Mouse (Mus musculus) thymus, postnatal 25 days (tissue): ENCODE data around the gene Fchsd2.
"Not testable (repeated sequence)": the region's sequence is repeated elsewhere in the genome, so short reads cannot be mapped to it uniquely, and the experiment has no call there.

Experiments used
- DNase-seq: peaks from one replicate; pipeline ENCODE4 v3.0.0; 2022

Fchsd2 gene

GRCm38 (mm10) chr7:101123579-101124347 is 31.1 kb downstream of the Fchsd2 start:
- DNase-seq = no peak

- no peak for DNase-seq
These were observed 35.1 kb downstream of the Fchsd2 start for GRCm38 (mm10) chr7:101127737-101128136.

DNA sequence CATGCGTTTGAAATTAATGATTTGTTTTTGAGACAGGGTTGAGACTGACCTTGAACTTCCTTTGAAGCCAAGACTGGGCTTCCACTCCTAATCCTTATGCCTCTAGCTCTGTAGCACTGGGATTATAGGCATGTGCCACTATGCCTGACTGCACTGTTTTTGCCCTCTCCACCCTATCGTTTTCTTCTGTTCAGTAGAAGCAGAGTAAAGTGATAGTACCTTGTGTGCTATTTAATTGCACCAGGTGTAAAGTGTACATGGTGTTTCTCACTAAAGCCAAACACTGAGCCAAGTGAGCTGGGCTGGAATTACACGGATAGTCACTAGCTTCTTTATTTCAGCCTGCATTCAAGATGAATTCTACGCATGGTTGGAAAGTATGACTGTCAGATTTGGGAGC is 35.9 kb downstream of the Fchsd2 start:
- DNase-seq = no peak

DNA sequence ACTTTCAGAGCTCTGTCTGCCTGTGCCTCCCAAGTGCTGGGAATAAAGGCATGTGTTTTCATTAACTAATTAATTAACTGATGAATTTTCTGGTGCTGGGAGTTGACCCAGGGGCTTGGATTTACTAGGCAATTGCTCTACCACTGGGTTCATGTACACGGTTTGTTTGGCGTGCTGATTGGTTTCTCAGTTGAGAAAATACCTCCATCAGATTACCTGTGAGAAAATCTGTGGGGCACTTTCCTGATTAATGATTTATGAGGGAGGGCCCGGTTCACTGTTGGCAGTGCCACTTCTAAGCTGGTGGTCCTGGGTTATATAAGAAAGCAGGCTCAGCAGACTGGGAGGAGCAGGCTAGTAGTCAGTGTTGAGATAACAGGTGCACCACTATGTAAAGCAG is 38.0 kb downstream of the Fchsd2 start:
- no peak for DNase-seq

DNA sequence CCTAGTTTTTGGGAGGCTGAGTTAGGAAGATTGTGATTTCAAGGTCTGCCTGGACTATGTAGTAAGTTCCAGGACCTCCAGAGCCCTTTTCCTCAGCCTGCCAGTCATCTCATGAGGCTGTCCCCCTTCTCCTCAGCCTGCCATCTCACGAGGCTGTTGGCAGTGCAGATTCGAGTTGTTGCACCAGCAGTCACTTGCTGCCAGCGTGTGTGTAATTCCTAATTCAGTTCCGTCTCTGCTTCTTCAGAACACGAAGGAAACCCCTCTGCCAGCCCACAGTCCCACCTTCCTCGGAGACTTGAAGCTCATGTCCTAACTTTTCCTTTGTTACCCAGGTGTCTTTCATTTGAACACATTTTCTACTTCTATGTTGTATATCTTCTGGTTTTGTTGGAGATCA is 38.6 kb downstream of the Fchsd2 start:
- DNase-seq = no peak

DNA sequence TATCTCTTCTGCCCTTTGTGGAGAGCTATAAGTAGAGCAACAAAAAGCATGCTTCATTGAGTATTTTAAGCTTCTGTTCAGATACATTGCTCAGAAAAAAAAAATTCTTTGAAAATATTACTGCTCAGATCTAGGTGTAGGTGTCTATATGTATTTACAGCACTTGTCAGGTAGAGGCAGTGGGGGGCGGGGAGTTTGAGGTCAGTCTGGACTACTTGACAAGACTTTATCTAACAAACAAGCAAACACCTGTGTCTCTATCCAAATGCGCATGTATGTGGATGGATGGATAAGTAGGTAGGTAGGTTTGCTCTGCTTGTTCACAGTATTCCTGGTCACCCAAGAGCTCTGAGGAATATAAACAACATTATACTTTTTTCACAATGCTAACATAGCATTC is 40.9 kb downstream of the Fchsd2 start:
- no peak for DNase-seq

- no peak for DNase-seq
These were observed 41.5 kb downstream of the Fchsd2 start for GRCm38 (mm10) chr7:101134117-101134516.

DNA sequence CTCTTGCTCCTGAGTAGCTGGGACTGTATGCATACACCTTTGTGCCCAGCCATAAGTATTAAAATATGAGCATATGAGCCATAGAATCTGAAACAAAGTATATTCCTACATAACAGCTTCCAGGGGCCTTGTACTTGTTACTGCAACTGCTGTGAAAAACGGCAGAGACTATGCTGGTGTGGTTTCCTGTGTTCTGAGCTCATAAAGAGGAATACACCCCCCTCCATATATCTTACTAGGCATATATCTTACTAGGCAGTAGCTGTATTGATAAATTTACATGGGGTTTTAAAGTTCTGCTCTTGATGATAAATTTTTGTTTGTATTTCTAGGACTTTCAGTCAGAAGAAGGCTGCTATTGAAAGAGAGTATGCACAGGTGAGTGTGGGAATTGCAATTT is 46.2 kb downstream of the Fchsd2 start:
- no peak for DNase-seq

DNA sequence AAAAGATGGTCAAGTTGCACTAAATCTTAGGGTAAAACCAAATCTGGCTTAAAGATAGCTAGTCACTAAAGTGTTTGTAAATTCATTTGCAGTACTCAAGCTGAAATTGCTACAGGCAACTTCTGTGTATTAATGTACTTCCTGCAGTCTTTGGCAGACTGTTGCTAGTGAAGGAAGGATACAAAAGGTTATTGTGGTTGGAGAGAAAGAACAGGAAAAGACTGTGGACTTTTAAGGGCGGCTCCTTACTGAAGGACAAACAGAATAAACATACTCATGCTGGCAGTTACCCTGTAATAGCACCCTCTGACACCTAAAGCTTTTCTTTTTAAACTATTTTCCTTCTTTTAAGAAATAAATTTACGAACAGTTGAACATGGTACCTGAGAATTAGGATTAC is 50.2 kb downstream of the Fchsd2 start:
- DNase-seq = no peak

GRCm38 (mm10) chr7:101144222-101144621 is 51.6 kb downstream of the Fchsd2 start:
- DNase-seq = no peak

DNA sequence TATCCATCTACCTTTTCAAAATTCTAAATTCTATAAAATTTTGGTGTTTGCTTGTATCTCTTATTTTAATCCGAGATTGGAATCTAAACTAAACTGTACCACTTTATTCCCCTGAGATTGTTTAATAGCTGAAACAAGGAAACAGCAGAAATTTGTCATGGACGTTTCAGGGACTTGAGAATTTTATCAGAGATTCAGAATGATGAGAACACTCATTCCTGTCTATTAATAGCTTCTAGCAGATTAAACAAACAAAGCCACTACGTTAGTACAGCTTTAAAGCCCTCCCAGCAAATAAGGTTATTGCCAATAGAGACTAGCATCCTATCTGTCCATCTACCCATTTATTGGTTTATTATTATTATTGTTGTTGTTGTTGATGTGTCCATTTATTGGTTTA is 56.4 kb downstream of the Fchsd2 start:
- DNase-seq = no peak

DNA sequence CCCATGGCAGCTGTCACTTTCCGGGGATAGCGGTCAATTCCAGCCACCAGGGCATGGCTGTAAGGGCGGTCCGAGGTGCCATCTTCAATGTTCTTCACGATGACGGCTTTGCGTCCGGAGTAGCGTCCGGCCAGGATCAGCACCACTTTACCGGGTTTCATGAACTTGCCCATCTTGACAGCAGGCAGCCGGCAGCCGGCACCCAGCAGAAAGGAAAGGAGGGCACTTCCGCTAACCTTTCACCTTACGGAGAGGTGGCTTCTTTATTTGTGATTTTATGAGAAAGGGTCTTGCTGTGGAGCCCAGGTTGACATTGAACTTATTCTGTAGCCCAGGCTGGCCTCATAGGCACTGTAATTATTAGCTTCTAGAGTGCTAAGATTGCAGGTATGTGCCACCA is 62.2 kb downstream of the Fchsd2 start:
- not testable (repeated sequence) for DNase-seq

DNA sequence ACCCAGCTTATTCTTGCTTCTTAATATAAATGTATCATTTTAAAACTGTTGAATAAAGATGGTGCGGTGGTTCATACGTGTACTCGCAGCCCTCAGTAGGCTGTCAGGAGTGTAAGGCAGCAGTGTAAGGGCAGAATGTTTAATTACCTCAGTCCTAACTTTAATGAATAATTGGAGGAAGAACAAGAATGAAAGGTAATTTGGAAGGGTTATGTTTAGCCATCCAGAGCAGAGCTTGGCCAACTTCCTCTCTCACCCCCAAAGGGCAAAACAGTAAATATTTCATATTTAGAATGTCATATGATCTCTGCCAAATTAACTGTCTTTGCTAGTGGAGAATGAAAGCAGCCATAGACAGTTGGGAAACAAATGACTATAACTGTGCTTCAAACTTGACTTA is 62.6 kb downstream of the Fchsd2 start:
- DNase-seq = no peak

GRCm38 (mm10) chr7:101160266-101160665 is 67.6 kb downstream of the Fchsd2 start:
- DNase-seq = no peak

DNA sequence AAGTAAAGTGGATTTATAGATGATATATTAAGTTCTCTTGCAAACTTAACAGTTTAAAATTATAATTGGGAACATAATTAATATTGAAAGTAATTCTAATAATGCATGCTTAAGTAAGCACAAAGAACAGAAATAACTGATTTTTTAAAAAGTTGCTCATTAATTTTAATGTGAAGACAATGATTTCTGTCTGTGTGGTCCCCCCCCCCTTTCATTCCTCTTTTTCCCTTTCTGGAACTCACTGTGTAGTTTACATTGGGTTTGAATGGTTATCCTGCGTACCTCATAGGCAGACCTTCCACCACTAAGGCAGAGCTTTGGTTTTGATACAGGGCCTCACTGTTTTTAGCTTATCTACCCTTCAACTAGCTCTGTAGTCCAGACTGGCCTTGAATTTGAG is 70.1 kb downstream of the Fchsd2 start:
- no peak for DNase-seq

DNA sequence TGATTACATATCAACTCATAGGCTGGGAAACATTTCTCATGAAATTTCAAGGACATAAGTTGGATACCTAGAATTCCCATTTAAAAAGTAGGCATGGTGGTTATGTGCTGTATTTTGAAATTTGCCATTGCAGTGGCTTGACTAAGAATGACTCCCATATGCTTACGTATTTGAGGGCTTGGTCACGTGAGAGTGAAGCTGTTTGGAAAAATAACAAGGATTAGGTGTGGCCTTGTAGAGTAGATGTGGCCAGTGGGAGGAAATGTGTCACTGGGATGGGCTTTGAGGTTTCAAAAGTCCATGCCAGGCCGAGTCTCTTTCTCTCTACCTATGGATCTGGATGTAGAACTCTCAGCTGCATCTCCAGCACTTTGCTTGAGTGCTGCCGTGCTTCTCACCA is 71.2 kb downstream of the Fchsd2 start:
- DNase-seq = no peak

GRCm38 (mm10) chr7:101166568-101166967 is 73.9 kb downstream of the Fchsd2 start:
- DNase-seq = no peak

DNA sequence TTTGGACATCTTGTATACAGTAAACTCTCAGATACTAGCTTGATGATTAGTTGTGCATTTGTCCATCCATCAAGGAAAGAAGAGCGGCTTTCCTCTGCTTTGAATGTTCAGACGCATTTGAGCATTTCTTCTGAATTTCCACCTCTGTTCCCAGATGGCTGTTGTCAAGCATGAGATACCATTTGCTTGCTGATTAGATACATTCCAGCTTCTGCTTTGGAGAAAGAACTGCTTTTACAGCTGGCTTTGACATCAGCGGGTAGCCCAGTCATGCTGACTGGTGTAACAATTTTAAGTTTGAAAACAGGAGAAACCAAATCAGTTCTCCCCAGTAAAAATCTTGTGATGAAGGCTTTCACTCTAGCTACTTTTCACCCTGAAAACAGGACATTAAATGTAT is 77.8 kb downstream of the Fchsd2 start:
- DNase-seq = no peak

DNA sequence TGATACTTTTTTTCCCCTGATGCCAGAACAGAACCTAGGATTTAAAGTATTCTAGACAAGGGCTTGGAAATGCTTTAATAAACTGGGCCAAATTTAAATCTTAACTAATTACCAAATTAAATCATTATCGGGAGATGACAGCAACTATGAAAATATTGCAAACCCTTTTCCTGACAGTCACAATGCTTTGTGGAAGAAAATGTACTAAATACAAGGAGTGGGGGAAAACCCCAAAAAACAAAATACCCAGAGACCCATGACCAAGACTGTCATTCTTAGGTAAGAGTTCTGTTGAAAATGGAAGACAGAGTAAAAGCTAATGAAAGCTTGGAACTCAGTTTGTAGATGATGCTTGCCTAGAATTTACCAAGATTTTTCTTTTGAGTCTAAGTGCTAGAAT is 78.3 kb downstream of the Fchsd2 start:
- DNase-seq = no peak

GRCm38 (mm10) chr7:101173331-101173730 is 80.7 kb downstream of the Fchsd2 start:
- DNase-seq = no peak

DNA sequence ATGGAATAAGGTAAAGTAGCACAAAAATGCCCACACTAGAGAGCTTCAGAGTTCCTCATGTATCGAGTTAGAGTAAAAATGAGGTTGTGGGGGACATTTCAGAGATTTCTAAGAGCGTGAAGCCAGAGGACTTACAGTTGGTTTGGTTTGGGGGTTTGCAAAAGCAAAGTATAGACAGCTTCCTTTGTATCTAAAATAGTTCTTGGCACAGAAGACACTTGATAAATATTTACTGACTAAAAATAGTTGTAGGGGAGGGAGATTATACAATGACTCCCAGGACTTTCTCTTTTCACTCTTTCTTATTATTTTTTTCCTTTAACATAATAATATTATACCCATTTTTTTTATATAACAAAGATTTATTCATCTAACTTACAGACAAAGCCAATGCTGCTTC is 86.1 kb downstream of the Fchsd2 start:
- no peak for DNase-seq

GRCm38 (mm10) chr7:101191326-101191969 is 98.8 kb downstream of the Fchsd2 start:
- no peak for DNase-seq

DNA sequence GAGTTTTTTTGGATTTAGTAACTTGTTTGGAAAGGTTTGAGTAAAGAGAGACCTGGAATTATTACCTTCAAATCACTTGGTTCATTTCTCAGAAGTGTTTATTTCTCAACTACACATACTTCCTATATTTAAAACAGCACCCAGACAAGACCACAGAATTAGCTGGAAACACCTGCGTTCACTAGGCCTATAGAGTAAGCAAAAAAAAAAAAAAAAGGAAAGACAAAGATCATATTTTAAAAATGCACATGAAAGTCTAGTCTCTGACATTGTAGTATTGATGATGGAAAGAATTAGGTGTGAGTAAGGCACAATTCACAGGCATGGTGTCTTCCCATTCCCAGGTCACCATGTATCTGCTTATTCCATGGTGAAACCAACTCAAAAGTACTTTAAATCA is 118.2 kb downstream of the Fchsd2 start:
- no peak for DNase-seq

- DNase-seq = no peak
These were observed 121.0 kb downstream of the Fchsd2 start for GRCm38 (mm10) chr7:101213515-101214263.
